Mouse (Mus musculus) T-helper 2 cell (primary cell): ENCODE measurements around the gene Gna13.

Experiments used
- in situ Hi-C: fragments of 300-600 bp; cut with MboI, MseI; formaldehyde crosslinking; loops from one replicate; pipeline ENCODE4 v1.15.1; 2025; ENCODE audit warnings: high pct_unique_total_duplicates

The Gna13 gene

GRCm38 (mm10) chr11:109375412-109375811 is 12.8 kb downstream of the Gna13 start:
- in situ Hi-C loops: no loop called here

GRCm38 (mm10) chr11:109376484-109377143 is 14.0 kb downstream of the Gna13 start:
- in situ Hi-C loops: no loop called here

- in situ Hi-C loops: no loop called here
Measured at GRCm38 (mm10) chr11:109377477-109377876, 14.8 kb downstream of the Gna13 start.

GRCm38 (mm10) chr11:109378051-109378450 is 15.4 kb downstream of the Gna13 start:
- in situ Hi-C loops: no loop called here

GRCm38 (mm10) chr11:109380662-109381061 is 18.0 kb downstream of the Gna13 start:
- in situ Hi-C loops: no loop called here

GRCm38 (mm10) chr11:109385296-109385695 is 22.7 kb downstream of the Gna13 start:
- in situ Hi-C loops: no loop called here

- in situ Hi-C loops: no loop called here
Measured at GRCm38 (mm10) chr11:109389046-109389445, 26.4 kb downstream of the Gna13 start.

- in situ Hi-C loops: no loop called here
Measured at GRCm38 (mm10) chr11:109391200-109391599, 28.6 kb downstream of the Gna13 start.

- in situ Hi-C loops: no loop called here
Measured at GRCm38 (mm10) chr11:109391760-109392159, 29.1 kb downstream of the Gna13 start.

GRCm38 (mm10) chr11:109392601-109393000 is 30.0 kb downstream of the Gna13 start:
- in situ Hi-C loops: no loop called here

GRCm38 (mm10) chr11:109394758-109395157 is 32.1 kb downstream of the Gna13 start:
- in situ Hi-C loops: no loop called here

- in situ Hi-C loops: no loop called here
Measured at GRCm38 (mm10) chr11:109395291-109395690, 32.7 kb downstream of the Gna13 start.

GRCm38 (mm10) chr11:109406431-109406830 is 43.8 kb downstream of the Gna13 start:
- in situ Hi-C loops: no loop called here

GRCm38 (mm10) chr11:109410197-109410980 is 47.8 kb downstream of the Gna13 start:
- in situ Hi-C loops: no loop called here

- in situ Hi-C loops: no loop called here
Measured at GRCm38 (mm10) chr11:109413617-109414016, 51.0 kb downstream of the Gna13 start, which contains the start of gene 9930022D16Rik. Gene 9930022D16Rik (plus strand): TSS chr11:109413917.

GRCm38 (mm10) chr11:109414802-109415201 is 52.2 kb downstream of the Gna13 start:
- in situ Hi-C loops: no loop called here

GRCm38 (mm10) chr11:109416709-109417420 is 54.2 kb downstream of the Gna13 start:
- in situ Hi-C loops: no loop called here

- in situ Hi-C loops: no loop called here
Measured at GRCm38 (mm10) chr11:109417472-109418040, 54.9 kb downstream of the Gna13 start.

- in situ Hi-C loops: no loop called here
Measured at GRCm38 (mm10) chr11:109419461-109419860, 56.8 kb downstream of the Gna13 start.

- in situ Hi-C loops: no loop called here
Measured at GRCm38 (mm10) chr11:109419961-109420566, 57.4 kb downstream of the Gna13 start.

GRCm38 (mm10) chr11:109420567-109420962 is 57.9 kb downstream of the Gna13 start:
- in situ Hi-C loops: no loop called here

- in situ Hi-C loops: no loop called here
Measured at GRCm38 (mm10) chr11:109421205-109421604, 58.6 kb downstream of the Gna13 start.
